Mouse (Mus musculus) G1E-ER4 (cell line): ENCODE results near the gene Nodal. TPM values are rescaled to one million over a fixed set of nuclear protein-coding genes. Genes with fewer than 3 reads are reported as not detected.
A peak's percentile ranks its signal among the peaks of the same experiment; 100 is the strongest.

Experiments used
- GATA1 ChIP-seq: IDR thresholded peaks from one replicate; pipeline ENCODE4 v1.8.0; 2012; ENCODE audit warnings: low read length, inconsistent platforms
- polyA plus RNA-seq: library from polyadenylated mRNA; stranded (reverse); fragments of >175 nt; gene quantifications from 2 replicates; pipeline ENCODE4 v1.2.3, GENCODE M21; 2012

Nodal gene
- polyA plus RNA-seq, 1 experiment: not detected

DNA sequence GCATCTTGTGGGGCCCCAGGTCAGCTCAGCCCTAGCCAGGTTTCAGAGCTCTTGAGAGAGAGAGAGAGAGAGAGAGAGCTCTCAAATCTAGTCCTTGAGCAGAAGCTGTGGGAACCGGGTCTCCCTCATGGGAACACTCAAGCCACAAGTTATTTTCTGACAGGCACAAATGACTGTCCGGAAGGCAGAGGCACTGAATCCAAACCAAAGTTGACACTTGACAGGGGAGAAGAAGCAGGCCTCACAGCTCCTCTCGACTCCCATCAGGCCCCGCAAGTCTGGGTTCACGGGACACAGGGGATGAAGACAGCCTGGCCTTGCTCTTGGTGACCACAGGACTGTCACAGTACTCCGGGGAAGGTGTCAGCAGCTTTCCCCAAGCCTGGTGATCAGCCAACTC, 31.5 kb upstream of the Nodal start:
- no peak for TF ChIP-seq GATA1

DNA sequence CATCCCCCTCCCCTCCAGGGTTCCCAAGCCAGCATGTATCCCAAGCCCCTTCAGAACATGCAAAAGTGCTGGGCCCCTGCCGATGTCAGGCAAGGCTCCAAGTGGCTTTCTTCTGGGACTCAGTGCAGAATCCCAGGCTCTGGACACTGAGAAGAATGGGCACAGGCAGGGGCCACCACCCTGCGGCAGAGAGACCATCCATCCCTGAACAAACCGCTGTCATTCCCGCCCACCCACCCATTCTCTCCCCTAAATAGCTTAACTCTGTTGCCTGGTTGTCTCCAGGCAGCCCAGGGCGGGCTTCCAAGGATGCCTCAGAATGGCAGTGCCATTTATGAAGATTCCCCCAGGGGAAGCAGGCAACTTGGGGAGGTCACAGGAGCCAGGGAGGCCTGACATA, 28.8 kb upstream of the Nodal start:
- TF ChIP-seq GATA1: no peak

DNA sequence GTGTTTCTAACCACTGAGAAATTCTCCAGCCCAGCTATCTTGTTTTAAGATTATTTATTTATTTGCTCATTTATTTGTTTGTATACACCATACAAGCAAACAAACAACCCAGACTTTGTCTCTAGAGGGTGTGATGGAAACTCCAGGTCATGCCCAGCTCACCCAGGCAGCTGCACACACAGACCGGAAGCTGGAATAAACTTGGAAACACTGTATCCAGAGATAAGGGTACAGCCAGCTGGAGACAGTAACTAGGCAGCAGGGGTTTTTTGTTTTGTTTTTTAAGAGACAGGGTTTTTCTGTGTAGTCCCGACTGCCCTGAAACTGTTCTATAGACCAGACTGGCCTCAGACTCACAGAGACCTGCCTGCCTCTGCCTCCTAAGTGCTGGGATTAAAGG, 27.6 kb upstream of the Nodal start:
- TF ChIP-seq GATA1: no peak

- TF ChIP-seq GATA1: no peak
Observed at GRCm38 (mm10) chr10:61392584-61392983, 25.2 kb upstream of the Nodal start.

DNA sequence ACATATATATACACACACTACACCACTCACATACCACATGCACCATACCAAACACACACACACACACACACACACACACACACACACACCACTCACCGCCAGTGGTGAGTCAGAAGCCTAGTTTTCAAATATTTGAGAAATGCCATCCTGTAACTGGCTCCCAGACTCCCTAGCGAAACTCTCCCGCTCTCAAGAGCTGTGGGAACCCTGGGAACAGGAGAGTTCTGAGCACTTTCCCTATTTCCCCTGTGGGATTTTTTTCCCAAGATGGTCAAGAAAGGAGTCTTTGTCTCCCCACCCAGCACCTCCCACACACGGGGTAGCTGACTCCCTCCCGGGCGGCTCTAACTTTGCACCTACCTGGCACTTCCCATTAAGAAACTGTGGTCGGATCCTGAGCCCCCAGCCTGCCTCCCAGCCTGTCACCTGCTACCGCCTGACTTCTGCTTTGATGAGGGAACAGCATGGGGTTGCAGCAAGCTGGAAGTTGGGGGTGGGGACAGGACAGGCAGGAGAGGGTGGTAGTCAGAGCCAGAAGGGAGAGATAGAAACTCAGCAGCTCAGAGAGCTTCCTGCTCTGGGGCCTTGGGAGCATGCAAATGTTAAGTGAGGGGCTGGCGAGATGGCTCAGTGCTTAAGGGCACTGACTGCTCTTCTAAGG, 23.2 kb upstream of the Nodal start:
- no peak for TF ChIP-seq GATA1

DNA sequence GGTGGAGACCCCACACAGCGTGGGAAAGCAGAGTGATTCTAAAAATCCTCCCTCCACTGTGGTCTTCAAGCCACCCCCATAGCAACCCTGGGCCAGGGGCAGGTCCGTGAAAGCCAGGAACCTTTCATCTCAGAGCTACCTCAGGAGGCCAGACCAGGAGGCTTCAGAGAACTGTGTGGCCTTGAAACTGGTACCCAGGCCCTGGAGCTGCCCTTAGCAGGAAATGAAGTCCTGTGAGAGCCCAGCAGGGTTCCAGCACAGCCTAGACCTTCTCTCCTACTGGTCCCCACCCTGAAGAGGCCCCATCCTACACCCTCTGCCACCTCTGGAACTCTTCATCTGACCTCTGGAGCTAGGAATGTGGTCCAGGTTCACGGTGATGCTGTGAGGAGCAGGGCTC, 19.6 kb upstream of the Nodal start:
- no peak for TF ChIP-seq GATA1

DNA sequence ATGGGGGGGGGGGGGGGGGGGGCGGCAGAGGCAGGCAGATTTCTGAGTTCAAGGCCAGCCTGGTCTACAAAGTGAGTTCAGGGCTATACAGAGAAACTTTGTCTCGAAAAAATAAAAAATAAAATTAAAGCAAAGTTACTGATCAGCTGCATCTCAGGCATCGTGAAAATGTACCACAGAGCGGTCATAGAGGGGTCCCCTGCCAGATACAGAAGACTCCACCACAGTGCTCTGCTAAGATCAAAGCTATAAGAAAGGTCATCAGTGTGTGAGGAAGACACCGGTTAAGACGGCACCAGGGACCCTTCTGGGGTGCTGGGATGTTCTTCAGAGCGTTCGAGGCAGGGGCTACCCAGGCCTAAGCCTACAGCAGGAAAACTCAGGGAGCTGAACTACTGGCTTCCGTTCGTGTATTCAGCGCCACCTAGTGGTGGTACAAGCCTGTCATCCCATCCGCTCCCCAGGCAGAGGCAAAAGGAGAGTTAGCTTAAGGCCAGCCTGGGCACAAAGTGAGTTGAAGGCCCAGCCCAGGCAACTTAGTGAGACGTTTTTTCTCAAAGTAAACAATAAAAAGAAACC, 18.5 kb upstream of the Nodal start:
- no peak for TF ChIP-seq GATA1

DNA sequence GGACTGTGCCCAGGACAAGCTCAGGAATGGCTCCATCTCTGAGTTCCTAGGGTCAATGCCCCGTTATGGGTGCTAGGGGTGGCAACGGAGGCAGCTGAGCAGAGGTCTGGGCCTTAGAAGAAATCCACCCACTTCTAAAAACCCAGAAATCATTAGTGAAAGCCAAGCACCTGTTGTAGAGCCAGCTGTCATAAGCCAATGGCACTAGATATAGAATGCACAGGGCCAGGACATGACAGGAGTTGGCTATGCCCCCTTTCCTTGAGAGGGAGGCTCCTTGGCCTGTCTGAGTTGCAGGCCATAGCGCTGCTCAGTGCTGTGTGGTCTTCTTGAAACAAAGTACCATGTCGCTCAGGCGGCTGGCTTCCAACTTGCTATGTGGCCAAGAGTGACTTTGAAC, 17.4 kb upstream of the Nodal start:
- TF ChIP-seq GATA1: no peak

GRCm38 (mm10) chr10:61402480-61402879, 15.3 kb upstream of the Nodal start:
- TF ChIP-seq GATA1: no peak

DNA sequence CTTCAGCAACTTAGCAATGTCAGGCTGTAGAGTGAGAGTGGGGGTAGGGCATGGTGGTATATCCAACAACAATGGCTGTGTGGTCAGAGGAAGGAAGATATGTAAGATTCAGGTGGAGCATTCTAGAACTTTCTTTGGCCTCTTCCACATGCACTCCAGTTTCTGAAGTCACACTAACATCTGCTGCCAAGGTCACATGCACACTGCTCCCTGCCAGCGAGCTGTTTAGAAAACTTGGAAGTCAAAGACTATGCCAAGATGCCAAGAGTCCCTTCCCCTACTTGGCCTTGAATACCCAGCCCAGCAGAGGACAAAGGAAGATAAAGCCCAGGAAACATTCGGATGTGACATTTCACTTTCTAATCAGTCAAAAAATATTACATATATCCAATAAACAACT, 14.9 kb upstream of the Nodal start:
- TF ChIP-seq GATA1: no peak

- no peak for TF ChIP-seq GATA1
Observed at GRCm38 (mm10) chr10:61405958-61406357, 11.8 kb upstream of the Nodal start.

DNA sequence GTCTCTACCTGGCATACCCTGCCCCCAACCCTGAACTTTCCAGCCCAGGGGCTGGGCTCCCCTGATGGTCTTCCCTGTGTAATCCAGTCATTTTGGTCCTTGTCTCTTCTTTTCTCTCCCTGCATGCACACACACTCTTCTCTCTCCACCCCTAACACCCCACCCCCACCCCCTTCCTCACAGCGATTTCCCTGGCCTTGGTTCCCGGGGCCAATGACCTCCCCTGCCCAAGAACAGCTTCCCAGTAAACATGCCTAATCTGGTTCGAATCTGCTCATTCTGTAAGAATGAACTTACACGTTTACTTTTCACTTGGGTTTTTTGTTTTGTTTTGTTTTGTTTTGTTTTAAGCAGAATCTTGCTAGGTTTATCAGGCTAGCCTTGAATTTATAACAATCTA, 8.0 kb upstream of the Nodal start:
- no peak for TF ChIP-seq GATA1

DNA sequence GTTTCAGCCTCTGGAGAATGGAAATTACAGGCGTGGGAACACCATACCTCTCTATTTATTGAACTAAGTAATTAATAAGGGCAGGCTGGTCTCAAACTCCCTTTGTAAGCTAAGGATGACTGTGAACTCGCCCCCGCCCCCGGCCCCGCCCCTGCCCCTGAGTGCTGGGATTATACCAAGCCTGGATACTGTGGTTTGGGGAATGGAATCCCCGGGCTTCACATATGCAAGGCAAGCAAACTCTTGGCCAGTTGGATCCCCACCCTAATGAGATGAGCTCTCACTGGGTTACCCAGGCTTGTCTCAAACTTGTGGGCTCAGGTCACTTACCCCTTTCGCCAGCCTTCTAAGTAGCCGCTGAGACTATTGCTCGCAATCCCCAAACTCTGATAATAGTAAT, 7.6 kb upstream of the Nodal start:
- no peak for TF ChIP-seq GATA1

DNA sequence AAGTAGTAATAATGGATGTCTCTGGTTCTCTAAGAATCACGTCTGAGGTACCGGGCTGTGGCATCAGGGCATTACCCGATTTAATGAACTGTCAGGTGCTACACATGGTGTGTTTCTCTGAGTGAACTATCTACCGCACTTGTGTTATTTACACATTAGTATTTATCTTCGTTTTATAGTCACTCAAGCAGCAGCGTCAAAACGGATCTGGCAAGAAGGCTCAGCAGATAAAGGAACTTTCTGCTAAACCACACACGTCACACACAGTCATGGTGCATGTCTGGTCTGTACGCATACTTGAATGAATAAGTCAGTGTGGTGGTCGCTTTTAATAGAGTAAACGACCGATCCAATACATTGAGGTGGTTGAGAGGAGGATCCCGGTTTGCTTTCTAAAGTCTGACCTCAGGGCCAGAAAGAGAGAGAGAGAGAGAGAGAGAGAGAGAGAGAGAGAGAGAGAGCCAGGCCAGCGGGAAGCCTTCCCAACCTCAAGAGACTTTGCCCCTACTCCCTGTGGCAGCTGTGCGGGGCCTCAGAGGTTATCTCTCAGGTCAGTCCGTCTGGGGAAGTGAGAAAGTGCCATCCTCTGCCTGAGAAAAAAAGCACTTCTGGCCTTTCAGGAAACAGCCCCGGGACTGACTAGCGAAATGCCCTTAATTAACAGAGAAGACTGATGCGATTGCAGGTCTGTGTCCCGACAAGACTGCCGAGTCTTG, 4.7 kb upstream of the Nodal start:
- peak; percentile 61 for TF ChIP-seq GATA1

- TF ChIP-seq GATA1: no peak
Observed at GRCm38 (mm10) chr10:61415240-61415639, 2.5 kb upstream of the Nodal start.

GRCm38 (mm10) chr10:61415890-61416289, 1.9 kb upstream of the Nodal start:
- TF ChIP-seq GATA1: no peak

GRCm38 (mm10) chr10:61416561-61416960, 1.2 kb upstream of the Nodal start:
- TF ChIP-seq GATA1: no peak
